Comparison of ENCODE assay signal across 8 mouse cellular contexts in the genomic region with DNA sequence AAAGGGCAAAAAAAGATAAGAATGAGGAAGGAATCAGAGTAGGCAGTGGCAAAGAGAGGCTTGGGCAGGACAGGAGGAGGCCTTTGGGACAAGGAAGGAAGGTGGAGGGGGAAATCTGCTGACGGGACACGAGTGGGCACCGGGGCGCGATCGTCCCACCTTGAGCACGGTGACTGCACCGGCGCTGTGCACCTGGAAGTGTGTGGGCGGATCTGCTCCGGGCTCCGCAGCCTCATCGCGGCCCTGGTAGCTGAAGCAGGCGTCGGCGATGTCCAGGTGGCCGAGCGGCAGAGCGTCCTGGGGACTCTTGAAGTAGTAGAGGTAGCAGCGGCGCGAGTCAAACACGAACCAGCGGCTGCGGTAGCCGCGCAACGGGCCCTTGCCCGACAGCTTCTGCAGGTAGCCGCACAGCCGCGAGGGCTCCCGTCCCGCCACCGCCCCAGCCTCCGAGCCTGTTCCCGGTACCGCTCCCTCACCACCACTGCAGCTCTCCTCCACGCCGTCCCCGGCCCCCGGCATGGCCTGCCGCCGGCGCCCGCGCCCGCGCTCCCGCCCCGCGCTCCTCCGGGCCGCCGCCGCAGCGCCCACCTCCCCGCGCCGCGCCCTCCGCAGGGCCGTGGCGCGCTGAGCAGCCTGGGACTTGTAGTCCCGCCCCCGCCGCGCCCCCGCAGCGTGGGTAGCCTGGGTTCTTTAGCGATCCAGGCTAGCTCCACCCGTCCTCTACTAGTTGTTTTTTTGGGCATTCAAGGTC. TPM values are rescaled to one million over a fixed set of nuclear protein-coding genes. Genes with fewer than 3 reads are reported as not detected.
DNase-seq lines count a peak whose midpoint lies in the region; ATAC-seq and TF ChIP-seq lines count a peak whose summit lies in the region.

A gene (minus strand): TSS at position 612 of the 751 bp plus-strand sequence.

- peak; percentile 82 for ATAC-seq in embryonic facial prominence, embryonic 12.5 days (ENCODE audit: insufficient number of reproducible peaks, insufficient read depth, low FRiP score, low TSS enrichment)
- ATAC-seq in limb, embryonic 13.5 days (ENCODE audit: low FRiP score, low read depth), result peak; percentile 89
- peak; percentile 90 for ATAC-seq in midbrain, embryonic 14.5 days (ENCODE audit: low FRiP score, low TSS enrichment)

- H3K4me1 ChIP-seq in embryonic facial prominence, embryonic 12.5 days, result peaks cover 20% of the 10 kb centered on the region
- peaks cover 19% of the 10 kb centered on the region for H3K4me1 ChIP-seq in limb, embryonic 13.5 days
- H3K4me1 ChIP-seq in midbrain, embryonic 14.5 days (ENCODE audit: control insufficient read depth, insufficient read depth, low read length), result peaks cover 11% of the 10 kb centered on the region
- peaks cover 2% of the 10 kb centered on the region; the same call in 1 of the 2 replicates for H3K4me1 ChIP-seq in spleen, adult 2 months (ENCODE audit: control insufficient read depth, insufficient read depth, insufficient read length)

- H3K27ac ChIP-seq in embryonic facial prominence, embryonic 12.5 days, result no peak within 1 kb of the TSS
- H3K27ac ChIP-seq in limb, embryonic 13.5 days, result no peak within 1 kb of the TSS; the same call in 1 of the 2 replicates
- H3K27ac ChIP-seq in midbrain, embryonic 14.5 days (replicated peaks; ENCODE audit: low read depth, low read length), result peak within 1 kb of the TSS; percentile 26; the same call in 1 of the 2 replicates
- peak within 1 kb of the TSS; percentile 81 for H3K27ac ChIP-seq in spleen, adult 2 months (ENCODE audit: insufficient read depth, low read length)

- TF ChIP-seq POLR2A in spleen, adult 2 months (IDR thresholded peaks at IDR 0.05; ENCODE audit: low read depth, low read length), result no peak

- no peak for TF ChIP-seq CTCF in spleen, adult 2 months (IDR thresholded peaks at IDR 0.05; ENCODE audit: extremely low read depth, insufficient read depth, insufficient read length, insufficient replicate concordance)

- peak within 1 kb of the TSS; percentile 77 for H3K4me3 ChIP-seq in embryonic facial prominence, embryonic 12.5 days
- H3K4me3 ChIP-seq in limb, embryonic 13.5 days, result peak within 1 kb of the TSS; percentile 86
- H3K4me3 ChIP-seq in midbrain, embryonic 14.5 days (replicated peaks; ENCODE audit: low read depth, low read length), result peak within 1 kb of the TSS; percentile 77
- peak within 1 kb of the TSS; percentile 84 for H3K4me3 ChIP-seq in spleen, adult 2 months (ENCODE audit: extremely low read depth, insufficient read depth, insufficient read length)

- under 1% methylated on average over 71 of the region's 74 CpGs for WGBS in embryonic facial prominence, embryonic 12.5 days
- WGBS in limb, embryonic 13.5 days, result under 1% methylated on average over 73 of the region's 74 CpGs
- under 1% methylated on average over 62 of the region's 74 CpGs for WGBS in midbrain, embryonic 14.5 days
- 1% methylated on average over 71 of the region's 74 CpGs for WGBS in spleen, adult 2 months

- H3K9ac ChIP-seq in embryonic facial prominence, embryonic 12.5 days, result peak within 1 kb of the TSS; percentile 77
- H3K9ac ChIP-seq in limb, embryonic 13.5 days, result peak within 1 kb of the TSS; percentile 89
- H3K9ac ChIP-seq in midbrain, embryonic 14.5 days (replicated peaks; ENCODE audit: low read length), result peak within 1 kb of the TSS; percentile 78

- H3K36me3 ChIP-seq in embryonic facial prominence, embryonic 12.5 days, result no peaks in the 10 kb centered on the region
- H3K36me3 ChIP-seq in limb, embryonic 13.5 days, result no peaks in the 10 kb centered on the region
- no peaks in the 10 kb centered on the region for H3K36me3 ChIP-seq in midbrain, embryonic 14.5 days (ENCODE audit: control insufficient read depth, insufficient read depth, low read length)
- H3K36me3 ChIP-seq in spleen, adult 2 months (ENCODE audit: control insufficient read depth, insufficient read depth, low read length), result no peaks in the 10 kb centered on the region

- H3K27me3 ChIP-seq in embryonic facial prominence, embryonic 12.5 days, result no peaks in the 10 kb centered on the region
- no peaks in the 10 kb centered on the region for H3K27me3 ChIP-seq in limb, embryonic 13.5 days
- no peaks in the 10 kb centered on the region; the same call in 1 of the 2 replicates for H3K27me3 ChIP-seq in midbrain, embryonic 14.5 days (ENCODE audit: control insufficient read depth, insufficient read depth, low read length)
- H3K27me3 ChIP-seq in spleen, adult 2 months (ENCODE audit: control insufficient read depth, insufficient read depth, low read length), result no peaks in the 10 kb centered on the region

- H3K9me3 ChIP-seq in embryonic facial prominence, embryonic 12.5 days, result no peaks in the 10 kb centered on the region
- H3K9me3 ChIP-seq in limb, embryonic 13.5 days, result no peaks in the 10 kb centered on the region
- H3K9me3 ChIP-seq in midbrain, embryonic 14.5 days (ENCODE audit: control insufficient read depth, low read length), result no peaks in the 10 kb centered on the region

- peak within 1 kb of the TSS; percentile 81 for H3K4me2 ChIP-seq in embryonic facial prominence, embryonic 12.5 days (replicated peaks)
- H3K4me2 ChIP-seq in limb, embryonic 13.5 days (replicated peaks), result peak within 1 kb of the TSS; percentile 87
- H3K4me2 ChIP-seq in midbrain, embryonic 14.5 days (ENCODE audit: low read length), result peak within 1 kb of the TSS; percentile 87

- peak; percentile 74 for DNase-seq in layer of hippocampus, adult 11-12 months (ENCODE audit: low spot score)
- no peak for DNase-seq in layer of hippocampus, adult 9-10 months (ENCODE audit: low spot score)
- DNase-seq in heart, adult 18-20 months, result peak; percentile 81 to 82
- peak; percentile 72 for DNase-seq in kidney, adult 18-20 months
- peak; percentile 87 for DNase-seq in midbrain, embryonic 14.5 days
- peak in 1 of 2 experiments; percentile 52 for DNase-seq in spleen, adult 2 months (ENCODE audit: low read depth in 1 of 2, low spot score in 2 of 2)

RNA-seq across cellular contexts. Expression of the gene that starts here (rescaled TPM):
- polyA plus RNA-seq in embryonic facial prominence, embryonic 12.5 days (2016; fragmentation: Nextera tagmentation; extraction: Ambion mirVana), result 17.4 and 19.0 TPM in 2 replicates
- total RNA-seq in heart, adult 18-20 months (2021), result 10 to 100 TPM in 1 of 2 experiments, 1 to 10 TPM in 1; 8.3 to 10.1 TPM
- 12.1 and 13.7 TPM in 2 replicates for polyA plus RNA-seq in limb, embryonic 13.5 days (2015; fragmentation: Nextera tagmentation; extraction: Ambion mirVana)
- 4.1 and 6.9 TPM in 2 replicates for polyA plus RNA-seq in midbrain, embryonic 14.5 days (2014; fragmentation: Nextera tagmentation; extraction: Ambion mirVana)
- polyA plus RNA-seq in spleen, adult 2 months (2012; rRNA removed), result 26.4 and 27.8 TPM in 2 replicates

Comparison
In these comparisons a context has a peak if more than half of its experiments do, and no peak if none do; other contexts are left out.
1. H3K27ac ChIP-seq: peak in midbrain, embryonic 14.5 days (single experiment) and spleen, adult 2 months (single experiment); none in embryonic facial prominence, embryonic 12.5 days (single experiment) and limb, embryonic 13.5 days (single experiment).
2. Peak in every context shown above with its lines, with median percentiles within 50 percentile points of each other: ATAC-seq, H3K4me2 ChIP-seq, H3K4me3 ChIP-seq and H3K9ac ChIP-seq.